Mouse (Mus musculus) CH12.LX (cell line): ENCODE measurements at regions not wholly inside any gene's neighbourhood (a gene's known extent, or its start where the extent isn't known, plus 50 kb on each side); places are given as distances from the start of the nearest gene placed in this dataset.

Source experiments
- DNase-seq: peaks from one replicate; pipeline ENCODE4 v3.0.0-alpha.2; 2013; ENCODE audit errors: extremely low read depth
- H3K27ac ChIP-seq: 2 replicates; pipeline ENCODE4 v1.5.1; 2012; ENCODE audit warnings: low read depth, mild to moderate bottlenecking, control low read depth, moderate library complexity; ENCODE audit not compliant: insufficient read depth
- H3K27me3 ChIP-seq: replicated peaks from 2 replicates; pipeline ENCODE3; 2012; ENCODE audit warnings: inconsistent platforms
- H3K36me3 ChIP-seq, 2 experiments: replicated peaks in 1 of 2; 2 replicates each; pipeline versions ENCODE3 to v1.6.1; 2012; ENCODE audit warnings: inconsistent platforms in 1 of 2, low read length in 1 of 2, mild to moderate bottlenecking in 1 of 2, mixed read lengths in 1 of 2, moderate library complexity in 1 of 2; ENCODE audit not compliant: control insufficient read depth in 1 of 2, insufficient read depth in 1 of 2
- H3K4me1 ChIP-seq, 2 experiments: 2 replicates each; pipeline ENCODE4 v1.6.1; 2012; ENCODE audit warnings: inconsistent platforms in 1 of 2, moderate library complexity in 1 of 2; ENCODE audit not compliant: insufficient read depth in 2 of 2, control insufficient read depth in 1 of 2
- H3K4me2 ChIP-seq: 2 replicates; pipeline ENCODE4 v1.6.1; 2012; ENCODE audit warnings: low read depth, mild to moderate bottlenecking, control low read depth; ENCODE audit not compliant: poor library complexity, insufficient read depth, severe bottlenecking
- H3K4me3 ChIP-seq, 3 experiments: fragments of 150-350 bp in 1 of 3; sonication (generic) in 1 of 3; replicated peaks in 1 of 3; 2 replicates each; pipeline versions ENCODE3 to v1.5.1; 2011 to 2012; ENCODE audit warnings: low read depth in 2 of 3, low read length in 2 of 3, mild to moderate bottlenecking in 2 of 3, moderate library complexity in 2 of 3, control low read depth in 1 of 3, improper control_type of control experiment in 1 of 3, inconsistent platforms in 1 of 3, mixed read lengths in 1 of 3; ENCODE audit not compliant: poor library complexity in 1 of 3
- H3K79me2 ChIP-seq: replicated peaks from 2 replicates; pipeline ENCODE4 v1.6.1; 2012; ENCODE audit warnings: mild to moderate bottlenecking, moderate library complexity; ENCODE audit not compliant: control insufficient read depth, poor library complexity, insufficient read depth, severe bottlenecking; ENCODE audit errors: extremely low read depth
- H3K9ac ChIP-seq: 2 replicates; pipeline ENCODE4 v1.6.1; 2012; ENCODE audit warnings: low read depth, mild to moderate bottlenecking, control low read depth, moderate library complexity; ENCODE audit not compliant: insufficient read depth
- H3K9me3 ChIP-seq: replicated peaks from 2 replicates; pipeline ENCODE3; 2012; ENCODE audit warnings: low read length, inconsistent platforms, mixed read lengths
- CHD1 ChIP-seq: IDR thresholded peaks from 2 replicates; pipeline ENCODE4 v1.6.1; 2012; ENCODE audit warnings: low read depth, low read length, improper control_type of control experiment, inconsistent platforms
- CHD2 ChIP-seq: IDR thresholded peaks from 2 replicates; pipeline ENCODE4 v1.6.1; 2011; ENCODE audit warnings: low read length, improper control_type of control experiment
- E2F4 ChIP-seq: IDR thresholded peaks from 2 replicates; pipeline ENCODE4 v1.6.1; 2011; ENCODE audit warnings: low read depth, low read length, improper control_type of control experiment; ENCODE audit not compliant: insufficient replicate concordance
- ELF1 ChIP-seq: IDR thresholded peaks from 2 replicates; pipeline ENCODE4 v1.6.1; 2014; ENCODE audit warnings: low read depth, mild to moderate bottlenecking, inconsistent platforms, low read length, improper control_type of control experiment
- ETS1 ChIP-seq: conservative IDR thresholded peaks from 2 replicates; pipeline ENCODE4 v1.6.1; 2012; ENCODE audit warnings: low read depth, mild to moderate bottlenecking, inconsistent platforms, low read length, improper control_type of control experiment, moderate library complexity
- GABPA ChIP-seq: IDR thresholded peaks from 2 replicates; pipeline ENCODE4 v1.6.1; 2012; ENCODE audit warnings: low read depth, low read length, improper control_type of control experiment, inconsistent platforms; ENCODE audit not compliant: insufficient replicate concordance
- HCFC1 ChIP-seq: IDR thresholded peaks from 2 replicates; pipeline ENCODE4 v1.6.1; 2012; ENCODE audit warnings: low read depth, mild to moderate bottlenecking, inconsistent platforms, low read length, improper control_type of control experiment
- IRF4 ChIP-seq: IDR thresholded peaks from 2 replicates; pipeline ENCODE4 v1.6.1; 2014; ENCODE audit warnings: low read depth, mild to moderate bottlenecking, inconsistent platforms, low read length, improper control_type of control experiment
- MAFK ChIP-seq: IDR thresholded peaks from 2 replicates; pipeline ENCODE4 v1.6.1; 2011; ENCODE audit warnings: low read length, improper control_type of control experiment; ENCODE audit not compliant: insufficient replicate concordance
- MEF2A ChIP-seq: IDR thresholded peaks from 2 replicates; pipeline ENCODE4 v1.6.1; 2014; ENCODE audit warnings: low read depth, mild to moderate bottlenecking, inconsistent platforms, low read length, improper control_type of control experiment, borderline replicate concordance
- MXI1 ChIP-seq: IDR thresholded peaks from 2 replicates; pipeline ENCODE4 v1.6.1; 2011; ENCODE audit warnings: mild to moderate bottlenecking, low read depth, low read length, improper control_type of control experiment
- MYC ChIP-seq: IDR thresholded peaks from 2 replicates; pipeline ENCODE4 v1.6.1; 2011; ENCODE audit warnings: low read depth, mild to moderate bottlenecking, improper control_type of control experiment, low read length
- NRF1 ChIP-seq: IDR thresholded peaks from 2 replicates; pipeline ENCODE4 v1.6.1; 2014; ENCODE audit warnings: low read depth, mild to moderate bottlenecking, inconsistent platforms, low read length, improper control_type of control experiment, moderate library complexity
- POLR2AphosphoS2 ChIP-seq: IDR thresholded peaks from 2 replicates; pipeline ENCODE4 v1.6.1; 2011; ENCODE audit warnings: low read depth, low read length, improper control_type of control experiment
- RAD21 ChIP-seq: IDR thresholded peaks from 2 replicates; pipeline ENCODE4 v1.6.1; 2011; ENCODE audit warnings: low read depth, mild to moderate bottlenecking, low read length, improper control_type of control experiment, moderate library complexity
- RCOR1 ChIP-seq: conservative IDR thresholded peaks from 2 replicates; pipeline ENCODE4 v1.6.1; 2012; ENCODE audit warnings: low read depth, mild to moderate bottlenecking, inconsistent platforms, low read length, improper control_type of control experiment
- SIN3A ChIP-seq: IDR thresholded peaks from 2 replicates; pipeline ENCODE4 v1.6.1; 2012; ENCODE audit warnings: low read length, improper control_type of control experiment, inconsistent platforms
- SMC3 ChIP-seq: IDR thresholded peaks from 2 replicates; pipeline ENCODE4 v1.6.1; 2011; ENCODE audit warnings: low read depth, low read length, improper control_type of control experiment
- TBP ChIP-seq: conservative IDR thresholded peaks from 2 replicates; pipeline ENCODE4 v1.6.1; 2011; ENCODE audit warnings: low read depth, low read length, improper control_type of control experiment
- TCF12 ChIP-seq: IDR thresholded peaks from 2 replicates; pipeline ENCODE4 v1.6.1; 2014; ENCODE audit warnings: low read depth, mild to moderate bottlenecking, inconsistent platforms, low read length, improper control_type of control experiment
- USF1 ChIP-seq: IDR thresholded peaks from 2 replicates; pipeline ENCODE4 v1.6.1; 2014; ENCODE audit warnings: low read depth, mild to moderate bottlenecking, inconsistent platforms, low read length, improper control_type of control experiment
- USF2 ChIP-seq: conservative IDR thresholded peaks from 2 replicates; pipeline ENCODE4 v1.6.1; 2011; ENCODE audit warnings: low read depth, low read length, improper control_type of control experiment
- ZC3H11A ChIP-seq: IDR thresholded peaks from 2 replicates; pipeline ENCODE4 v1.6.1; 2012; ENCODE audit warnings: low read depth, mild to moderate bottlenecking, inconsistent platforms, low read length, improper control_type of control experiment
- ZKSCAN1 ChIP-seq: IDR thresholded peaks from 2 replicates; pipeline ENCODE4 v1.6.1; 2012; ENCODE audit warnings: low read depth, inconsistent platforms, low read length, improper control_type of control experiment, borderline replicate concordance
- ZMIZ1 ChIP-seq: IDR thresholded peaks from 2 replicates; pipeline ENCODE4 v1.6.1; 2012; ENCODE audit warnings: low read depth, mild to moderate bottlenecking, inconsistent platforms, low read length, improper control_type of control experiment
- dilution Hi-C: fragments of 300-500 bp; cut with MboI; formaldehyde crosslinking; loops from 2 replicates; pipeline ENCODE4 v1.14.3; 2020; ENCODE audit warnings: low sequenced_read_pairs; ENCODE audit not compliant: extremely low pct_unique_long_range_greater_than_20kb, extremely low pct_ligation_motif_present
- in situ Hi-C: fragments of 300-500 bp; cut with MboI; formaldehyde crosslinking; loops from 3 replicates; pipeline ENCODE4 v1.14.3; 2019; ENCODE audit warnings: low sequenced_read_pairs, low pct_ligation_motif_present, low pct_unique_long_range_greater_than_20kb, mixed read lengths

DNA sequence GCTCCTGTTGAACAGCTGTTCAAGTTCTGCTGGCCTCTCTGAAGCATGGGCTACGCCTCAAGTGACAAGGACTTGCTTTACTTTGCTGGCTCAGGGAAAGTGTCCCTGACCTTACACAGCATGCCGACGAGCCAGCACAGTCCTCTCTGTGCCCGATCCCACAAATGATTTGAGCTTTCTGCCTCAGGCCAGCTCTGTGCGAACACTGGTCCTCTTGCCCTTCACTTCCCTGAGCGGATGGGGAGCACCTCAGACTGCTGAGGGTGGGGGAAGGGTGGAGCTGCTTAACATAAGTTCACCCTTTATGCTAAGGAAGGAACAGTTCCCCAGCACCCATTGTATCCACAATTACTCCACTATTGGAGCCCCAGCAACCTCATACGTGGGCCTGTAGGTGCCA, 223.7 kb upstream of the Mgmt start:
- in situ Hi-C loops: no loop called here
- Histone ChIP-seq H3K79me2 (no peaks in the 10 kb centered on the region), H3K4me3 (no peak overlapping the region), H3K9me3 (no peaks in the 10 kb centered on the region), H3K27ac (no peak overlapping the region), H3K36me3 (no peaks in the 10 kb centered on the region), H3K9ac (no peak overlapping the region), H3K4me1 (no peaks in the 10 kb centered on the region), H3K27me3 (peaks cover 99% of the 10 kb centered on the region), H3K4me2 (no peak overlapping the region)
- dilution Hi-C loops: no loop called here
- no peak for DNase-seq
- TF ChIP-seq CHD2: no peak
- TF ChIP-seq GABPA: no peak
- no peak for TF ChIP-seq POLR2AphosphoS2
- TF ChIP-seq MXI1: no peak
- no peak for TF ChIP-seq ZMIZ1
- TF ChIP-seq ELF1: no peak
- TF ChIP-seq USF1: no peak
- no peak for TF ChIP-seq TCF12
- no peak for TF ChIP-seq RAD21
- no peak for TF ChIP-seq ETS1
- TF ChIP-seq TBP: no peak
- TF ChIP-seq HCFC1: no peak
- no peak for TF ChIP-seq ZKSCAN1
- no peak for TF ChIP-seq RCOR1
- TF ChIP-seq MYC: no peak
- TF ChIP-seq MAFK: no peak
- no peak for TF ChIP-seq USF2
- TF ChIP-seq IRF4: no peak

DNA sequence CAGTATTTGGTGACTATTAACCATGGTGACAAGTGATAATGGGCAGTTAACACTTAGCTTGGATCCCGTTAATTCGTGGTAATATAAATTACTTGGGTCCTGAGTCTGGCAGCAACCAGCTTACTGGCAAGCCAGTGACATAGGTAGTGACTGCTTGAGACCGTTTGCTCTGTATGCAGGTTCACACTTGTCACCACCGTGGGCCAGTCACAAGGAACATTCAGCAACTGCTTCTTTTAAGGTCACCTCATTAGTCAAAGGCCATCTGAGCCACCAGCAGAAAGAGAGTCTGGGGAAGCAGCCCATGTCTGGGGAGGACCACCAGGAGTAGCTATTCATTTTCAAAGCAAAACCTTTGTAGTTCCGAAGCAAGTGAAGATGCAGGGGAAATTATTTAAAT, 220.3 kb upstream of the Mgmt start:
- in situ Hi-C loops: no loop called here
- H3K79me2 ChIP-seq: no peaks in the 10 kb centered on the region
- no peak overlapping the region for H3K4me3 ChIP-seq
- dilution Hi-C loops: no loop called here
- H3K4me1 ChIP-seq: no peaks in the 10 kb centered on the region
- no peak overlapping the region for H3K27ac ChIP-seq
- H3K9me3 ChIP-seq: no peaks in the 10 kb centered on the region
- H3K36me3 ChIP-seq: no peaks in the 10 kb centered on the region
- H3K4me2 ChIP-seq: no peak overlapping the region
- TF ChIP-seq MXI1 (no peak), TCF12 (no peak), USF2 (no peak), POLR2AphosphoS2 (no peak), CHD1 (no peak), ETS1 (no peak), TBP (no peak), SIN3A (no peak), HCFC1 (no peak), E2F4 (no peak), RAD21 (no peak), IRF4 (no peak), SMC3 (no peak), MEF2A (no peak), NRF1 (no peak), ZC3H11A (no peak)
- TF ChIP-seq, all 38 proteins: peak for 0
- Histone ChIP-seq H3K27me3 (peaks cover 98% of the 10 kb centered on the region), H3K9ac (no peak overlapping the region)
- no peak for DNase-seq
